8 mouse cellular contexts compared by ENCODE assay signal in the genomic region with DNA sequence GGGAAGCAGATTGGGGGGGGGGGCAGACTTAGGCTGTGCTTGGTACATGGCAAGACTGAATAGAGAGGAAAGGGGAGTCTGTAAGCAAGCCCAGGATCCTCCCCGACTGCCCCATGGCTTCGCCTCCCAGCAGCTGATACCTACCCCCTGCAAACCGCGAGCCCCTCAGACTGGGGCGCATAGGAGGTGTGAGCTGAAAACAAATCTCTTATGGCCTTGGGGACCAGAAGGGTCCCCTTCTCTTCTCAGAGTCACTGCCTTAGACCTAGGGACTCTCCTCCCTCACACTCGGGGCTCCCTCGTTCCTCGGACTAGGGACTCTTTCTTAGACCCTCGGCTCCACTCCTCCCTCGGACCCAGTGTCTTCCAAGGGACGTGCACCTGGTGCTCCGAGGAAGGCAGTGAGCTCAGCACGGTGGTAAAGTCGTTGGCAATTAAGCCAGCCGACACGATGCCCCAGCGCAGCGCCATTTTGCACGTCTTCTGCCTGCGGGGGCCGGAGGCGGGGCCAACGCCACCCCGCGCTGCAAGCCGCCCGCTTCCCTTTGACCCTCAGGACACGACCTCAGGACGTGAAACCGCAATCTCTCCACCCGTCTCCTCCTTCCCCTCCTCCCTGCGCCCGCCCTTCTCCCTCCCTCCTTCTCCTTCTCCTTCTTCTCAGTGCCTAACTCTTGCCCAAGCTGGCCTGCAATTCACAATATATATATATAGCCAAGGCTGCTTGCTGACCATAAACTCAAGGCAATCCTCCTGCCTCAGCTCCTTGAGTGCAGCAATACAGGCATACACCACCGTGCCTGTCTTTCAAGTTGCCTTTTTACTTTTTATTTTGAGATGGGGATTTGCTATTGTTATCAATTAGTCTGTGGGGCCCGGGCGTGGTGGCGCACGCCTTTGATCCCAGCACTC. TPM values are rescaled to one million over a fixed set of nuclear protein-coding genes. Genes with fewer than 3 reads are reported as not detected.
DNase-seq lines count a peak whose midpoint lies in the region; ATAC-seq lines count a peak whose summit lies in the region.

A gene (minus strand): TSS at position 513 of the 912 bp plus-strand sequence.

- peak within 1 kb of the TSS; percentile 53 for H3K9ac ChIP-seq in hindbrain, embryonic 15.5 days
- H3K9ac ChIP-seq in limb, embryonic 12.5 days (replicated peaks): peak within 1 kb of the TSS; percentile 61
- peak within 1 kb of the TSS; percentile 80 for H3K9ac ChIP-seq in midbrain, embryonic 11.5 days (ENCODE audit: low read length)

- no peaks in the 10 kb centered on the region for H3K9me3 ChIP-seq in hindbrain, embryonic 15.5 days
- H3K9me3 ChIP-seq in limb, embryonic 12.5 days: no peaks in the 10 kb centered on the region
- H3K9me3 ChIP-seq in midbrain, embryonic 11.5 days (ENCODE audit: control insufficient read depth, low read length): no peaks in the 10 kb centered on the region

- WGBS in hindbrain, embryonic 15.5 days: 8% methylated on average over 36 of the region's 38 CpGs
- WGBS in limb, embryonic 12.5 days: 10% methylated on average over 38 of the region's 38 CpGs
- 7% methylated on average over 38 of the region's 38 CpGs for WGBS in midbrain, embryonic 11.5 days

- peak; percentile 79 for ATAC-seq in hindbrain, embryonic 15.5 days (ENCODE audit: low FRiP score, low read depth)
- peak; percentile 38 for ATAC-seq in limb, embryonic 12.5 days (ENCODE audit: insufficient number of reproducible peaks, insufficient read depth, low FRiP score, low TSS enrichment, low read depth)
- peak; percentile 70 for ATAC-seq in midbrain, embryonic 11.5 days (ENCODE audit: low FRiP score)

- peaks cover 28% of the 10 kb centered on the region for H3K4me1 ChIP-seq in hindbrain, embryonic 15.5 days (replicated peaks)
- H3K4me1 ChIP-seq in limb, embryonic 12.5 days (replicated peaks): peaks cover 27% of the 10 kb centered on the region
- H3K4me1 ChIP-seq in midbrain, embryonic 11.5 days (ENCODE audit: control insufficient read depth, insufficient read depth, low read length): no peaks in the 10 kb centered on the region; the same call in 1 of the 2 replicates

- peak within 1 kb of the TSS; percentile 78 for H3K4me2 ChIP-seq in hindbrain, embryonic 15.5 days
- peak within 1 kb of the TSS; percentile 73 for H3K4me2 ChIP-seq in limb, embryonic 12.5 days
- peak within 1 kb of the TSS; percentile 70 for H3K4me2 ChIP-seq in midbrain, embryonic 11.5 days

- H3K4me3 ChIP-seq in hindbrain, embryonic 15.5 days: peak within 1 kb of the TSS; percentile 46
- peak within 1 kb of the TSS; percentile 44 for H3K4me3 ChIP-seq in limb, embryonic 12.5 days (replicated peaks)
- peak within 1 kb of the TSS; percentile 49 for H3K4me3 ChIP-seq in midbrain, embryonic 11.5 days (ENCODE audit: low read depth, low read length)

- peak; percentile 61 for DNase-seq in ZHBTc4 (ENCODE audit: low read depth, low spot score)
- DNase-seq in cerebellum, adult 9-11 months: peak; percentile 79
- DNase-seq in gastrocnemius, adult 8-10 months (ENCODE audit: low spot score in 2 of 2): peak; percentile 68 to 79
- DNase-seq in midbrain, embryonic 11.5 days (ENCODE audit: low spot score, missing footprints): peak; percentile 95
- peak; percentile 51 for DNase-seq in right cerebral cortex, postnatal 4 days
- DNase-seq in MN1 (ENCODE audit: low spot score): no peak

- H3K27ac ChIP-seq in hindbrain, embryonic 15.5 days (replicated peaks): peak within 1 kb of the TSS; percentile 91
- H3K27ac ChIP-seq in limb, embryonic 12.5 days: peak within 1 kb of the TSS; percentile 74
- peak within 1 kb of the TSS; percentile 20; the same call in 1 of the 2 replicates for H3K27ac ChIP-seq in midbrain, embryonic 11.5 days (ENCODE audit: low read depth, low read length)

- peaks cover 9% of the 10 kb centered on the region for H3K36me3 ChIP-seq in hindbrain, embryonic 15.5 days
- H3K36me3 ChIP-seq in limb, embryonic 12.5 days: peaks cover 17% of the 10 kb centered on the region
- H3K36me3 ChIP-seq in midbrain, embryonic 11.5 days (ENCODE audit: control insufficient read depth, insufficient read depth, low read length): no peaks in the 10 kb centered on the region

- no peaks in the 10 kb centered on the region for H3K27me3 ChIP-seq in hindbrain, embryonic 15.5 days
- H3K27me3 ChIP-seq in limb, embryonic 12.5 days: no peaks in the 10 kb centered on the region
- no peaks in the 10 kb centered on the region for H3K27me3 ChIP-seq in midbrain, embryonic 11.5 days (ENCODE audit: control insufficient read depth, insufficient read depth, low read length)

RNA-seq across cellular contexts. Expression of the gene that starts here (rescaled TPM):
- 10 to 100 TPM; 22.2 to 29.9 (median 27.6) TPM for total RNA-seq in gastrocnemius, adult 8-10 months (2022)
- polyA plus RNA-seq in hindbrain, embryonic 15.5 days (2015; fragmentation: Nextera tagmentation; extraction: Ambion mirVana): 4.5 and 4.6 TPM in 2 replicates
- 3.2 and 3.3 TPM in 2 replicates for polyA plus RNA-seq in limb, embryonic 12.5 days (2016; fragmentation: Nextera tagmentation; extraction: Ambion mirVana)
- polyA plus RNA-seq in midbrain, embryonic 11.5 days (2014; fragmentation: Nextera tagmentation; extraction: Ambion mirVana): 3.2 and 3.9 TPM in 2 replicates

Comparison
In these comparisons a context has a peak if more than half of its experiments do, and no peak if none do; other contexts are left out.
1. H3K27ac ChIP-seq: peak in every context shown above with its lines; median percentile 91 in hindbrain, embryonic 15.5 days; 74 in limb, embryonic 12.5 days; 20 in midbrain, embryonic 11.5 days.